Mouse (Mus musculus) T-helper 17 cell (primary cell): ENCODE data around the gene Dgcr6.

Experiments
- in situ Hi-C, 2 experiments: fragments of 300-600 bp; cut with MboI, MseI; formaldehyde crosslinking; loops; 1 replicate in 1 of 2; 2 replicates in 1 of 2; pipeline ENCODE4 v1.15.1; 2025; ENCODE audit warnings: high pct_unique_total_duplicates in 2 of 2

Gene Dgcr6

DNA sequence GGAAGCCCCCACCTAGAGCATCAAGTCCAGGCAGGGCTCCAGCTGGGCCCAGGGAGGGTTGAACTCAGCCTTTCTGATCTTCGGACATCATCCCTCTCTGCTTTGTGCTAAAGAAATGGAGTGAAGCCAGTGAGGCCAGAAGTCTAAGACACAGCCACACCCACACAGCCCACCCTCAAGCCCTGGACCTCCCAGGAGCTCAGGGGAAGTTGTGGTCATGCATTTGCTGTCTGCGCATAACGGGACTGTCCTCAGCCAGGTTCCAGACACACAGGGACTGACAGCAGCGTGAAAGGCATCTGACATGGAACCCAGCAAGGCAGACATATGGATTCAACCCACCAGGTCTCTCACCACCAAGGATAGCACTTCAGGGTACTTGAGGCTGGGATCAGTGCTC is 63.8 kb downstream of the Dgcr6 start:
- in situ Hi-C loops: loop anchor here (5.0 kb wide), 1 partner anchor 96 kb away; no protein-coding TSS in a partner anchor

DNA sequence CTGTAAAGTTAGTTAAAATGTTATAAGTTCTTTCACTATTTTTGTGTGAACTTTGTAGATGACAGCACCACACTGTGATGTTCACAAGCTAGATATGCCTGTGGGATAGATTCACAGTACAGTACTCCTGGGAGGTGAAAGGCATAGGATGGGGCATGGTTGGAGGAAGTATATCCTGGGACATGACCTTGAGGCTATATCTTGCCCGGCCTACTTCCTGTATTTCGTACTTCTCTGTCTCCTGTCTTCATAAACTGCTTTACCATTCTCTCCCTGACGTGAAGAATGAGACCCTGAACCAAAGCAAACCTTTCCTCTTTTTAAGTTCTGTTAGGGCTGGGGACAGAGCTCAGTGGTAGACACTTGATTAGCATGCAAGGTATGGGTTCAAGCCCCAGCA is 65.6 kb downstream of the Dgcr6 start:
- in situ Hi-C loops: loop anchor here (5.0 kb wide), 1 partner anchor 94 kb away; no protein-coding TSS in a partner anchor

DNA sequence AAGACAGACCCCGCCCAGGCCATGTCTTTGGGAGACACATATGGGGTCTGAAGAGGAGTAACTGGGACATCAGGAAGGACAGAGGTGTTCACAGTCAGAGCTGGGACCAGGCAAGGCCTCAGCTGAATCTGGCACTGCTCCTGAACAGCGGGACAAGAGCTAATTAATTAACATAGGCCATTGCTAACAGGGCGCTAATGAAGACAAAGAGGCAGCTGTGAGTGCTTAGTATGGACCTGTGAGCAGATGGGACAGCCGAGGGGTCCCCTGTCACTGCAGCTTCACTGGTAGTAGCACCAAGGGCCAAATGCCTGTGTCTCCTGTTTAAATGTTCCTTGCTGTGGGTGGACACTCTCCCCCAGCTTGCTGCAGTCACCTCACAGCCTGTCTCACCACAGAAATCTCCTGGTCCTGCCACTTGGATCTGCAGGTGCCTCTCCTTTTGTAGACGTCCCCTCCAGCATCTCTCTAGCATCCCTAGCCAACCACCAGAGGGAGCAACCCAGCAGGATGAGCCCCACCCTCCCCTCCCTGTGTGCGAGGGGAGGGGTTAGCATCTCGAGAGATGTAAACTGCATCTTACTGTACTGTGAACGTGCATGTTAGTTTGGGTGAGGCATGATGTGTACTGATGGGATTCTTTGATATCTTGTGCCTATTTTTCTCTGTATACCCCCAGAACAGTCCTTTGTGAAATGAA is 66.5 kb downstream of the Dgcr6 start:
- in situ Hi-C loops: loop anchor here (5.0 kb wide), 1 partner anchor 93 kb away; no protein-coding TSS in a partner anchor
